Mouse (Mus musculus) liver, embryonic 14.5 days (tissue): ENCODE measurements around the gene Pitpna.

Source experiments
- CTCF ChIP-seq: IDR thresholded peaks from 2 replicates; pipeline ENCODE4 v1.5.1; 2016; ENCODE audit warnings: antibody characterized with exemption, low read depth, control low read depth
- EP300 ChIP-seq: IDR thresholded peaks from 2 replicates; pipeline ENCODE4 v1.6.1; 2016; ENCODE audit warnings: antibody characterized with exemption, low read depth

DNA sequence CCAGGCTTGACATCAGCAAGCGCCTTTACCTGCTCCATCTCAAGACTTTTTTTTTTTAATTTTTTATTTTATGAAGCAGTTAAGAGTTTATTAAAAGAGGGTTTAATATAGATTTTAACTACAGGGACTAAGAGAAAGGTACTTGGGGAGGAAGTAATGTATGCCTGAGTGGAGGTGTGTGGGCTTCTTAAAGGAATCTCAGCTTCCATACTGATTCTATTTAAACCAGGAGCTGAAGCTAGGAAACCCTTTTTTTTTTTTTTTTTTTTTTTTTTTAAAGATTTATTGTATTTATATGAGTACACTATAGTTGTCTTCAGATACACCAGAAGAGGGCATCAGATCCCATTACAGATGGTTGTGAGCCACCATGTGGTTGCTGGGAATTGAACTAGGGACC lies 26.9 kb downstream of the Pitpna start:
- TF ChIP-seq CTCF (no peak), EP300 (no peak)
